Mouse (Mus musculus): ENCODE results near the gene 5430403G16Rik. TPM values are rescaled to one million over a fixed set of nuclear protein-coding genes. Genes with fewer than 3 reads are reported as not detected.
"Not testable (repeated sequence)": the region's sequence is repeated elsewhere in the genome, so short reads cannot be mapped to it uniquely, and the experiment has no call there.

5430403G16Rik gene
- polyA plus RNA-seq (2012; ENCODE audit: insufficient read depth, low replicate concordance), result not detected in 2 replicates

DNA sequence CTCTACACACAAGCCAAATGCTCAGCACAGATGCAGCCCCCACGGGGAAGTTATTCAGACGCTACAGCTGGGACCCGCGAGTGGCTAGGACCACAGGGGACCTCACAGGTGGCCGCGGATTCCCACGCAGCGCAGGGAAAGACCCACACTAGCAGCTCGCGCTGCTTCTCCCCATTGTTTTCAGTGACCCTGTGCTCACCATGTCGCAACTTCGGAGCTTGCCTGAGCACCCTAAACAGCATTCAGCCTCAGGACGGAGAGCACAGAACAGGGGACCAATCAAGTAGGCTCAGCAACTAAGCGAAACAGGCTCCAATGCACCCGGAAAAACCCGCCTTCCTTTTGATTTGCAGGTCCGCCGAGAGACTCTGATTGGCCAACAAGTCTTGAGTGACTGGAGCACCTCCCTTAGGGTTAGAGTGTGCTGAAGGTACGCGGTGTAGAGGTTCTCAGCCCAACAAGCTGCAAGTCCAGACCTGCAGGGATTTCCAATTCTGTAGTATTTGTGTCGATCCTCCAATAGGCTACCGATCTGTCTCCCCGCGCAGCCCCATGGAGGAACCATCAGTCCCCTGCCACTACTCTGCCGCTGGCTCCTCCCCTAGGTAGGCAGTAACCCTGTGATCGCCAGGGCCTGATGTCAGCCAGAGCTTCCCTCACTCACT lies at the start of gene 5430403G16Rik:
TSS of gene 5430403G16Rik (minus strand) at position 505 of the 665 bp plus-strand sequence.
- not testable (repeated sequence) for H3K4me1 ChIP-seq; H3K9me3 ChIP-seq; H3K36me3 ChIP-seq (replicated peaks; ENCODE audit: low read length); H3K27me3 ChIP-seq (replicated peaks)
- H3K4me3 ChIP-seq (replicated peaks), result peak within 1 kb of the TSS; percentile 91

DNA sequence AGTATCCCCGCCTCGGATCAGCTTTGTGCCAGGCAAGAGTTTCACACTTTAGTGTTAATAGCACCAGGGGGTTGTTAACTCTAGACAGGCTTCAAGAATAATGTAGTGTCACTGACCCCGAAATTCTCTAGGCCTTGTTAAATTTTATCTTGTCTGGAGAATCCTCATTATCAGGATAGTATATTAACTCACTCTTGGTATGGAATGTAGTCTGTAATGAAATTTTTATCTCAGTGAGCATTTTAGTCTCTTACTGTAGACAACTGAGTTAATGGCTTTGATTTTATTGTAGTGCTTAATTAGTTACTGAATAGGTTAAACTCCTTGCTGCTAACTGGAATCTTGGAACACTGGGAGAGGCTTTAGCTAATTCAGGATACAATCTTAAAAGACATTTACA lies 26.5 kb upstream of the 5430403G16Rik start:
- not testable (repeated sequence) for H3K36me3 ChIP-seq (replicated peaks; ENCODE audit: low read length); H3K27me3 ChIP-seq (replicated peaks); H3K9me3 ChIP-seq; H3K4me1 ChIP-seq; H3K4me3 ChIP-seq (replicated peaks)

DNA sequence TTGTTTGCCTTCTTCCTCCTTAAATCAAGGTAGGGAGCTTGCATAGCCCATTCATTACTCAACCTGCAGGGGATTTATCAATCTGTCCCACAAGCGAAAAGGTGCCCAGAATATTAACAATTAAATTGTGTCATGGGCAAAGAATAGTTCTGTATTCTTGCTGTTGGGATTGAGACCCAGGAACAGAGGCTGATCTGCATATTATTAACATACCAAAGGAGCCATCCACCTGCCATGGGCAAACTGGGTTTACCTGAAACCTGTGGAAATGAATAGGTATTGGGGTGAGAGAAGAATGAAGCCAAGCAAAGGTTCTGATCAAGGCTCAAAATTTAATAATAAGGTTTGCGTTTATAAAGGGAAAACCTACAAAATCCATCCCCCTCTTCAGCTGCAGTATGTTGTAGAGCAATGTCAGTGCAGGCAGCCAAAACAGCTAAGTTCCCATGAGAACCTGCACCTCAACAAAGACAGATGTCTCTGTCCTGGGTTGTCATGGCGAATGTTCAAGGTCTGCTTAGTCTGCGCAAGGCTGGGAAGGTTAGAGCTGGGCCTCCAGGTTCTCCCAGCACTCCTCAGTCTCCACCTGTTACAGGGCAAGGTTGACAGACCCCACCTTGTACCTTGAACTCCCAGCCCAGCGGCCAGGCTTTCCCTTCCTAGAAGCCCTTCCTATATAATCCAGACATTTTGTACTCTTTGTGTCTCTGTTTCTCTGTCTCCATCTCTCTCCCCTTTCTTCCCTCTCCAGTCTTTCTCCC lies 544 bp upstream of the 5430403G16Rik start:
- H3K4me3 ChIP-seq (replicated peaks), result peak overlapping the region; percentile 91
- not testable (repeated sequence) for H3K27me3 ChIP-seq (replicated peaks); H3K36me3 ChIP-seq (replicated peaks; ENCODE audit: low read length); H3K4me1 ChIP-seq; H3K9me3 ChIP-seq

DNA sequence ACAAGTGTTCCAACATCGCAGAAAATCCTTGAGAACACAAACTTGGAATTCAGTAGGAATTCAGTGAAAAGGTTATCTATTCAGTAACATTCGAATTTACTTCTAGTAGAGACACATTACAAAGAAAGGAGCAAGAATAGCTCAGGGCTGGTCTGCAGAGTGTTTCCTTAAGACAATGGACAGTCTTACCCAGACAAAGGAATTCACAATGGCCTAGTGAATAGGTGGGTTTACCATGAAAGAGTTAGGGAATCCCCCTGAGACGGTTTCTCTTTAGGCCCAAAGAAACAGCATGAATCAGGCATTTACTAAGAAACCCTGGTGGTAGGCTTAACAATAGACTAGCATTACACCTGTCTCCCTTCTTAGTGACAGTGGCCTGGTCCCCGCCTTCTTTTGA lies 7.9 kb downstream of the 5430403G16Rik start:
- H3K36me3 ChIP-seq (replicated peaks; ENCODE audit: low read length), result peaks cover 4% of the 10 kb centered on the region
- no peaks in the 10 kb centered on the region for H3K27me3 ChIP-seq (replicated peaks)
- H3K9me3 ChIP-seq, result peaks cover 52% of the 10 kb centered on the region
- no peaks in the 10 kb centered on the region for H3K4me1 ChIP-seq
- H3K4me3 ChIP-seq (replicated peaks), result no peak overlapping the region
- TF ChIP-seq GATA1 (IDR thresholded peaks at IDR 0.05; ENCODE audit: borderline replicate concordance, low read length), result no peak

Other genes starting within 250 kb of the 5430403G16Rik start
- gene Crlf2, start 132.0 kb downstream of the 5430403G16Rik start, polyA plus RNA-seq (2012; ENCODE audit: insufficient read depth, low replicate concordance), result 161 and 214 TPM in 2 replicates
- 0.20 TPM in 1 of 2 replicates, not detected in the other for gene 4930522L14Rik, start 60.8 kb upstream of the 5430403G16Rik start, polyA plus RNA-seq (2012; ENCODE audit: insufficient read depth, low replicate concordance)
- gene Gm15446, start 232.4 kb upstream of the 5430403G16Rik start, polyA plus RNA-seq (2012; ENCODE audit: insufficient read depth, low replicate concordance), result 0.11 and 0.69 TPM in 2 replicates

Data from megakaryocyte, embryonic 14.5 days (primary cell).